Mouse (Mus musculus): ENCODE measurements around the gene Osbp.

Gene Osbp

GRCm38 (mm10) chr19:12011560-12012556 is 46.1 kb downstream of the Osbp start:
- Histone ChIP-seq H3K27me3 (ENCODE audit: insufficient read depth, low read length) (peaks cover 11% of the 10 kb centered on the region), H3K4me3 (replicated peaks; ENCODE audit: low read length) (peak overlapping the region; percentile 89), H3K9me3 (ENCODE audit: low read length) (no peaks in the 10 kb centered on the region), H3K4me1 (replicated peaks; ENCODE audit: low read depth, low read length) (peaks cover 41% of the 10 kb centered on the region), H3K36me3 (ENCODE audit: insufficient read depth, low read length) (no peaks in the 10 kb centered on the region)
- TF ChIP-seq NANOG (IDR thresholded peaks at IDR 0.05; ENCODE audit: borderline replicate concordance, low read length) (no peak), POU5F1 (IDR thresholded peaks at IDR 0.05; ENCODE audit: borderline replicate concordance, low read length) (no peak), CTCF (conservative IDR thresholded peaks at IDR 0.05; ENCODE audit: low read length) (peak; percentile 70)

GRCm38 (mm10) chr19:12012615-12013014 is 46.9 kb downstream of the Osbp start:
- Histone ChIP-seq H3K9me3 (ENCODE audit: low read length) (no peaks in the 10 kb centered on the region), H3K27me3 (ENCODE audit: insufficient read depth, low read length) (peaks cover 10% of the 10 kb centered on the region), H3K4me1 (replicated peaks; ENCODE audit: low read depth, low read length) (peaks cover 33% of the 10 kb centered on the region), H3K36me3 (ENCODE audit: insufficient read depth, low read length) (no peaks in the 10 kb centered on the region), H3K4me3 (replicated peaks; ENCODE audit: low read length) (peak overlapping the region; percentile 89)
- TF ChIP-seq CTCF (conservative IDR thresholded peaks at IDR 0.05; ENCODE audit: low read length): no peak
- TF ChIP-seq POU5F1 (IDR thresholded peaks at IDR 0.05; ENCODE audit: borderline replicate concordance, low read length): no peak
- no peak for TF ChIP-seq NANOG (IDR thresholded peaks at IDR 0.05; ENCODE audit: borderline replicate concordance, low read length)

GRCm38 (mm10) chr19:12013228-12013627 is 47.5 kb downstream of the Osbp start:
- H3K36me3 ChIP-seq (ENCODE audit: insufficient read depth, low read length): no peaks in the 10 kb centered on the region
- H3K4me3 ChIP-seq (replicated peaks; ENCODE audit: low read length): peak overlapping the region; percentile 89

GRCm38 (mm10) chr19:12015708-12016107 is 50.0 kb downstream of the Osbp start:
- H3K9me3 ChIP-seq (ENCODE audit: low read length): no peaks in the 10 kb centered on the region
- TF ChIP-seq CTCF (conservative IDR thresholded peaks at IDR 0.05; ENCODE audit: low read length) (peak; percentile 100), NANOG (IDR thresholded peaks at IDR 0.05; ENCODE audit: borderline replicate concordance, low read length) (no peak)
- peaks cover 39% of the 10 kb centered on the region for H3K4me1 ChIP-seq (replicated peaks; ENCODE audit: low read depth, low read length)
- H3K27me3 ChIP-seq (ENCODE audit: insufficient read depth, low read length): peaks cover 10% of the 10 kb centered on the region
- H3K36me3 ChIP-seq (ENCODE audit: insufficient read depth, low read length): no peaks in the 10 kb centered on the region
- H3K4me3 ChIP-seq (replicated peaks; ENCODE audit: low read length): no peak overlapping the region

More at GRCm38 (mm10) chr19:12013228-12013627, 47.5 kb downstream of the Osbp start:
- TF ChIP-seq CTCF (conservative IDR thresholded peaks at IDR 0.05; ENCODE audit: low read length) (no peak), NANOG (IDR thresholded peaks at IDR 0.05; ENCODE audit: borderline replicate concordance, low read length) (no peak), POU5F1 (IDR thresholded peaks at IDR 0.05; ENCODE audit: borderline replicate concordance, low read length) (no peak)
- Histone ChIP-seq H3K4me1 (replicated peaks; ENCODE audit: low read depth, low read length) (peaks cover 34% of the 10 kb centered on the region), H3K27me3 (ENCODE audit: insufficient read depth, low read length) (peaks cover 10% of the 10 kb centered on the region), H3K9me3 (ENCODE audit: low read length) (no peaks in the 10 kb centered on the region)

GRCm38 (mm10) chr19:12016192-12016591 is 50.5 kb downstream of the Osbp start:
- no peaks in the 10 kb centered on the region for H3K36me3 ChIP-seq (ENCODE audit: insufficient read depth, low read length)
- H3K27me3 ChIP-seq (ENCODE audit: insufficient read depth, low read length): peaks cover 10% of the 10 kb centered on the region
- no peak overlapping the region for H3K4me3 ChIP-seq (replicated peaks; ENCODE audit: low read length)
- H3K9me3 ChIP-seq (ENCODE audit: low read length): no peaks in the 10 kb centered on the region
- H3K4me1 ChIP-seq (replicated peaks; ENCODE audit: low read depth, low read length): peaks cover 41% of the 10 kb centered on the region
- TF ChIP-seq POU5F1 (IDR thresholded peaks at IDR 0.05; ENCODE audit: borderline replicate concordance, low read length) (no peak), NANOG (IDR thresholded peaks at IDR 0.05; ENCODE audit: borderline replicate concordance, low read length) (no peak), CTCF (conservative IDR thresholded peaks at IDR 0.05; ENCODE audit: low read length) (no peak)

GRCm38 (mm10) chr19:12024149-12024548 is 58.4 kb downstream of the Osbp start:
- H3K27me3 ChIP-seq (ENCODE audit: insufficient read depth, low read length): no peaks in the 10 kb centered on the region
- H3K4me3 ChIP-seq (replicated peaks; ENCODE audit: low read length): no peak overlapping the region
- peaks cover 13% of the 10 kb centered on the region for H3K4me1 ChIP-seq (replicated peaks; ENCODE audit: low read depth, low read length)
- H3K36me3 ChIP-seq (ENCODE audit: insufficient read depth, low read length): no peaks in the 10 kb centered on the region
- no peak for TF ChIP-seq CTCF (conservative IDR thresholded peaks at IDR 0.05; ENCODE audit: low read length)
- no peak for TF ChIP-seq NANOG (IDR thresholded peaks at IDR 0.05; ENCODE audit: borderline replicate concordance, low read length)
- no peak for TF ChIP-seq POU5F1 (IDR thresholded peaks at IDR 0.05; ENCODE audit: borderline replicate concordance, low read length)
- no peaks in the 10 kb centered on the region for H3K9me3 ChIP-seq (ENCODE audit: low read length)

- Histone ChIP-seq H3K4me3 (replicated peaks; ENCODE audit: low read length) (no peak overlapping the region), H3K36me3 (ENCODE audit: insufficient read depth, low read length) (no peaks in the 10 kb centered on the region), H3K4me1 (replicated peaks; ENCODE audit: low read depth, low read length) (peaks cover 9% of the 10 kb centered on the region), H3K27me3 (ENCODE audit: insufficient read depth, low read length) (no peaks in the 10 kb centered on the region), H3K9me3 (ENCODE audit: low read length) (no peaks in the 10 kb centered on the region)
- no peak for TF ChIP-seq CTCF (conservative IDR thresholded peaks at IDR 0.05; ENCODE audit: low read length)
- no peak for TF ChIP-seq POU5F1 (IDR thresholded peaks at IDR 0.05; ENCODE audit: borderline replicate concordance, low read length)
- no peak for TF ChIP-seq NANOG (IDR thresholded peaks at IDR 0.05; ENCODE audit: borderline replicate concordance, low read length)
Observed at GRCm38 (mm10) chr19:12025333-12025732, 59.6 kb downstream of the Osbp start.

GRCm38 (mm10) chr19:12026606-12027005 is 60.9 kb downstream of the Osbp start:
- TF ChIP-seq POU5F1 (IDR thresholded peaks at IDR 0.05; ENCODE audit: borderline replicate concordance, low read length) (no peak), CTCF (conservative IDR thresholded peaks at IDR 0.05; ENCODE audit: low read length) (no peak), NANOG (IDR thresholded peaks at IDR 0.05; ENCODE audit: borderline replicate concordance, low read length) (no peak)

More at GRCm38 (mm10) chr19:12026606-12027005, 60.9 kb downstream of the Osbp start:
- Histone ChIP-seq H3K9me3 (ENCODE audit: low read length) (no peaks in the 10 kb centered on the region), H3K36me3 (ENCODE audit: insufficient read depth, low read length) (no peaks in the 10 kb centered on the region), H3K4me3 (replicated peaks; ENCODE audit: low read length) (no peak overlapping the region), H3K27me3 (ENCODE audit: insufficient read depth, low read length) (no peaks in the 10 kb centered on the region), H3K4me1 (replicated peaks; ENCODE audit: low read depth, low read length) (peaks cover 3% of the 10 kb centered on the region)

Measured in E14TG2a.4 (cell line).